Mouse (Mus musculus) frontal cortex, adult 2 months (tissue): Measurements from ENCODE around the gene Smarcd1. TPM values are rescaled to one million over a fixed set of nuclear protein-coding genes. Genes with fewer than 3 reads are reported as not detected.
A peak's percentile ranks its signal among the peaks of the same experiment; 100 is the strongest.

ENCODE experiments used
- DNase-seq, 2 experiments: peaks; one replicate each; pipeline ENCODE4 v3.0.0; 2022; ENCODE audit warnings: low spot score in 1 of 2; ENCODE audit errors: extremely low spot score in 1 of 2
- polyA plus RNA-seq: library from polyadenylated mRNA; depleted of rRNA; stranded (reverse); fragments of >200 nt; gene quantifications from 2 replicates; pipeline ENCODE4 v1.2.3, GENCODE M21; 2012; rRNA removed

Smarcd1 gene
- 189 and 197 TPM in 2 replicates for polyA plus RNA-seq

GRCm38 (mm10) chr15:99701999-99702900, at the start of gene Smarcd1:
TSS of gene Smarcd1 (plus strand) at chr15:99702129.
- DNase-seq = peak; percentile 88 to 98

- DNase-seq = no peak
Observed at GRCm38 (mm10) chr15:99653291-99653690, 48.6 kb upstream of the Smarcd1 start.

GRCm38 (mm10) chr15:99653876-99654275, 48.1 kb upstream of the Smarcd1 start:
- DNase-seq = no peak

GRCm38 (mm10) chr15:99655956-99656355, 46.0 kb upstream of the Smarcd1 start:
- DNase-seq = peak in 1 of 2 experiments; percentile 50

- DNase-seq = no peak
Observed at GRCm38 (mm10) chr15:99658437-99658836, 43.5 kb upstream of the Smarcd1 start.

GRCm38 (mm10) chr15:99661121-99661830, 40.7 kb upstream of the Smarcd1 start:
- peak in 1 of 2 experiments; percentile 60 for DNase-seq

- DNase-seq = no peak
Observed at GRCm38 (mm10) chr15:99662371-99662770, 39.6 kb upstream of the Smarcd1 start.

GRCm38 (mm10) chr15:99663964-99664599, 37.8 kb upstream of the Smarcd1 start:
- DNase-seq = peak in 1 of 2 experiments; percentile 66

GRCm38 (mm10) chr15:99664600-99665451, 37.1 kb upstream of the Smarcd1 start:
- peak in 1 of 2 experiments; percentile 82 for DNase-seq

- no peak for DNase-seq
Observed at GRCm38 (mm10) chr15:99667544-99667943, 34.4 kb upstream of the Smarcd1 start.

GRCm38 (mm10) chr15:99668881-99669280, 33.0 kb upstream of the Smarcd1 start:
- peak in 1 of 2 experiments; percentile 84 for DNase-seq

GRCm38 (mm10) chr15:99669392-99669791, 32.5 kb upstream of the Smarcd1 start:
- no peak for DNase-seq

GRCm38 (mm10) chr15:99670154-99670821, 31.6 kb upstream of the Smarcd1 start, which contains the start of gene Asic1:
TSS of gene Asic1 (plus strand) at chr15:99670368.
- peak in 1 of 2 experiments; percentile 76 for DNase-seq

GRCm38 (mm10) chr15:99670964-99671670, 30.8 kb upstream of the Smarcd1 start:
- no peak for DNase-seq

- peak in 1 of 2 experiments; percentile 50 for DNase-seq
Observed at GRCm38 (mm10) chr15:99671783-99672182, 30.1 kb upstream of the Smarcd1 start.

GRCm38 (mm10) chr15:99674866-99675265, 27.1 kb upstream of the Smarcd1 start:
- no peak for DNase-seq

- no peak for DNase-seq
Observed at GRCm38 (mm10) chr15:99677089-99677488, 24.8 kb upstream of the Smarcd1 start.

- no peak for DNase-seq
Observed at GRCm38 (mm10) chr15:99678063-99678800, 23.7 kb upstream of the Smarcd1 start.
